Mouse (Mus musculus) testis, adult 2 months (tissue): ENCODE results near the gene Acbd6.
A peak's percentile ranks its signal among the peaks of the same experiment; 100 is the strongest.

Experiments used
- CTCF ChIP-seq: fragments of 200-500 bp; IDR thresholded peaks from 2 replicates; pipeline ENCODE4 v1.5.1; 2012; ENCODE audit warnings: low read depth, mild to moderate bottlenecking, inconsistent platforms, low read length, moderate library complexity; ENCODE audit not compliant: control insufficient read depth, insufficient read depth, insufficient replicate concordance
- POLR2A ChIP-seq: fragments of 200-500 bp; IDR thresholded peaks from 2 replicates; pipeline ENCODE4 v1.6.1; 2012; ENCODE audit warnings: low read depth, mild to moderate bottlenecking, inconsistent platforms, low read length, moderate library complexity; ENCODE audit not compliant: control insufficient read depth

- TF ChIP-seq CTCF (peak; percentile 58; the same call in 1 of the 2 replicates), POLR2A (no peak)
Observed at GRCm38 (mm10) chr1:155537005-155537642, 20.8 kb upstream of the Acbd6 start.
